Mouse (Mus musculus): Measurements from ENCODE around the gene Taok3. TPM values are rescaled to one million over a fixed set of nuclear protein-coding genes. Genes with fewer than 3 reads are reported as not detected.

Taok3 gene
- polyA plus RNA-seq, 1 experiment: 18.1 TPM

GRCm38 (mm10) chr5:117181921-117182320, 62.0 kb downstream of the Taok3 start:
- DNase-seq (ENCODE audit: low spot score): no peak

- DNase-seq (ENCODE audit: low spot score): no peak
These were observed 62.5 kb downstream of the Taok3 start for GRCm38 (mm10) chr5:117182411-117182810.

- DNase-seq (ENCODE audit: low spot score): no peak
These were observed 64.9 kb downstream of the Taok3 start for GRCm38 (mm10) chr5:117184832-117185231.

DNA sequence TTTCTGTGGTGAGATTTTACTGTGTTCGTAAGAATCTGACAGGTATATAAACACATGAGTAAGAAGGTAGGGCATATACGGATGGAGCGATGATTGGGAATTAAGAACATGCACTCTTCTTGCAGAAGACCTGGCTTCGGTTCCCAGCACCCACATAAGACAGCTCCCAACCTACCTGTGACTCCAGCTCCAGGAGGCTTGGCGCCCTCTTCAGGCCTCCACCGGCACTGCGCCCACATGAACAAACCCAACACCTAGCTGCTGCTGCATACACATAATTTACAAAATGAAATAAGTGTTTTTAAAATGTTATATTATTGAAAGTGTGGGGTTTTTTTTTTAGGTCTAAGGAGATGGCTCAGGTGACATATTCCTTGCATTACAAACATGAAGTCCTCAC, 65.7 kb downstream of the Taok3 start:
- DNase-seq (ENCODE audit: low spot score): no peak

- DNase-seq (ENCODE audit: low spot score): no peak
These were observed 72.1 kb downstream of the Taok3 start for GRCm38 (mm10) chr5:117192061-117192460.

DNA sequence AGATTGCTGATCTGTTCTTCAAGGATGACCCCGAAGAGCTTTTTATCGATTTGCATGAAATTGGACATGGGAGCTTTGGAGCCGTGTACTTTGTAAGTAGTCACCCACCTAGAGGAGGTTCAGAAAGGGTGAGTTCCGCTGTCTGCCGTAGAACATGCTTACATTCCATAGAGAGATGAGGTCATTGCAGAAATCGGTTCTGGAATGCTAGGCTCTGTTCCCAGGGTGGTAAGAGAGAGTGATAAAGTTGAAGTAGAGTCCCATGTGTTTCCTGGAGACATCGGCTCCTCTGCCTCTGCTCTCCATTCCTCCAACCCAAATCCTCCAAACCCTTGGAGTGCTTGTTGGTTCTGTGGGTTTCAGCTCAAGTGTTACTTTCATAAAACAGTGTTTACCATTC, 73.8 kb downstream of the Taok3 start:
- no peak for DNase-seq (ENCODE audit: low spot score)

GRCm38 (mm10) chr5:117194672-117195071, 74.7 kb downstream of the Taok3 start:
- no peak for DNase-seq (ENCODE audit: low spot score)

DNA sequence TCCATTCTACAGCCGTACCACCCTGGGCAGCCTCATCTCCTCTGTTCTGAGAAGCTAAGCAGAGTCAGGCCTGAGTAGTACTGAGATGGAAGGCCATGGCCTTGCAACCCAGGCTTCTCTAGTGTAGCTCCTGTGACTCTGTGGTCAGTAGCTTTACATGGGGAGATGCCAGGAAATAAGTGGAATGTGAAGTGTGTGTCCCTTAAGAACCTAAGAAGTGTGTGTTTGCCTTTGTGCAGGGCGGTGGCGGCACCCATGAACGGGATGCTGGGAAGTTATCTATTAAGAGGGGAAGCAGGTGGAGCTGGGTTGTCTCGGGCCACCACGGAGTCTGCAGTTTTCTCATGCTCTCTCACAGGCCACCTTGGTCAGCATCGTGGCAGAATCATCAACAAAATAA, 76.6 kb downstream of the Taok3 start:
- DNase-seq (ENCODE audit: low spot score): no peak

- DNase-seq (ENCODE audit: low spot score): no peak
These were observed 78.5 kb downstream of the Taok3 start for GRCm38 (mm10) chr5:117198390-117198789.

DNA sequence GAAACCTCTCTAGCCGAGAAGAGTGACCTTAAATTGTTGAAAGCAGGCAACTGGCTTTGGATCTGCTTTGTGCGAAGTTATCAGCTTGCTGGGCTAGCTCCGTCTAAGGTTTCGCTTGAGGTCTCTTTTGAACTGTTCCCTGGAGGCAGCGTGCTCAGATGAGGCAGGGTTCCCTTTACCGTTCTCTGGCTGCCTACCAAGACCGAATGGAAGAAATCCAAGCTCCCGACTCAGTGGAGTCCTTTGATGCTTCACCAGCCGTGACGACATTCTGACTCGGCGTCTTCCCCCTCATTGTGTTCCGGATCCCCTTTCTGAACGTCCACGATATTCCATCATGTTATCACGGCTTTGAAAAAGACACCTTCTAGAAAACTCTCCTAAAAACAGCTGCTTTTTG, 87.4 kb downstream of the Taok3 start:
- DNase-seq (ENCODE audit: low spot score): no peak

DNA sequence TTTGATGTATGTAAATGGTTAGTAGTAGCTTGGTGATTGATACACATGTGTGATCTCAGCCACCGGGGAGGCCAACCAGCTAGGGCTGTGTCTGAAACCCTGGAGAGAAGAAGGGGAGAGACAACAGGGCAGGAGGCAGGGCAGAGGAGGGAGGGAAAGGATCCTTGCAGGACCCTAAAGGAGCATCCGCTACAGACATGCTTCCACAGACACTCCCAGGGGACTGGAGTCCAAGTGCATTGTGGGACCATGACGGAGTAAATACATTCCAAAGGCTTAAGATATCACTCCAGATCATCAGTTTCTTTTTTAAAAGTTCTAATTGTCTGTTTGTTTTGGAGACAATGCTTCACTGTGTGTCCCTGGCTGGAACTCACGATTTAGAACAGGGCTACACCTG, 94.1 kb downstream of the Taok3 start:
- no peak for DNase-seq (ENCODE audit: low spot score)

GRCm38 (mm10) chr5:117231059-117231458, 111.1 kb downstream of the Taok3 start:
- no peak for DNase-seq (ENCODE audit: low spot score)

DNA sequence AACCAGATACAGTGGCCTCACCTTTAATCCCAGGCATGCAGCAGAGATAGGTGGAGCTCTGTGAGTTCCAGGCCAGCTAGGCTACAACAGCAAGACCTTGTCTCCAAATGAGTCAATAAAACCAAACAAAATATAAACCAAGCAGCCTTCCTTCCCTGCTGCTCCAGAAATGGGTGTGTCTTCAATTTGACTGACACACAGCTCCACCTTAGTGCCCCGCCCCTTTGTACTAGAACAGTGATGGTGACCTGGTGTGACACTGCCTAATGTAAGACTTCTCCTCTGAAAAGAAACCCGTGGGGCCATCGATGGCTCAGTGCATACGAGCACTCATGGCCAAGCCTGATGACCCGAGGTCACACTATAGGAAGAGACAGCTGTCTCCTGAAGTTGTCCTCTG, 116.6 kb downstream of the Taok3 start:
- no peak for DNase-seq (ENCODE audit: low spot score)

GRCm38 (mm10) chr5:117239106-117239505, 119.2 kb downstream of the Taok3 start:
- no peak for DNase-seq (ENCODE audit: low spot score)

- no peak for DNase-seq (ENCODE audit: low spot score)
These were observed 120.4 kb downstream of the Taok3 start for GRCm38 (mm10) chr5:117240321-117240731.

GRCm38 (mm10) chr5:117240761-117241322, 120.9 kb downstream of the Taok3 start:
- no peak for DNase-seq (ENCODE audit: low spot score)

- DNase-seq (ENCODE audit: low spot score): no peak
These were observed 122.1 kb downstream of the Taok3 start for GRCm38 (mm10) chr5:117241935-117242531.

- no peak for DNase-seq (ENCODE audit: low spot score)
These were observed 122.9 kb downstream of the Taok3 start for GRCm38 (mm10) chr5:117242671-117243478.

DNA sequence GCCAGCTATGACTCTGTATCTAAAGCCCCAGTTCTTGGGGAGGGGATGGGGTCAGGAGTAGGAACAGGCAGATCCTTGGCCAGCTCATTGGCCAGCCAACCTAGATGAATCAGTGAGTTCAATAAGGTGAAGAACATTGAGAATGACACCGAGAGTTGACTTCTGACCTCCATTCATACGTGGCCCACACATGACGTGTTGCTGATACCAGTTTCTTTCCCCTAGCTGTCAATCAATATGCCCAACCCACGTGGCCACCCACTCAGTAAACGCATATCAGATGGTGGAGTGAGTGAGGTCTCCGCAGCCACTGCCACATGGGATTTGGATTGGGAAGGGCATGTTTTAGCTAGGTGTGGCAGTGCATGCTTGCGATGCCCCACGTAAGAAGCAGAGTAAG, 125.2 kb downstream of the Taok3 start:
- DNase-seq (ENCODE audit: low spot score): no peak

DNA sequence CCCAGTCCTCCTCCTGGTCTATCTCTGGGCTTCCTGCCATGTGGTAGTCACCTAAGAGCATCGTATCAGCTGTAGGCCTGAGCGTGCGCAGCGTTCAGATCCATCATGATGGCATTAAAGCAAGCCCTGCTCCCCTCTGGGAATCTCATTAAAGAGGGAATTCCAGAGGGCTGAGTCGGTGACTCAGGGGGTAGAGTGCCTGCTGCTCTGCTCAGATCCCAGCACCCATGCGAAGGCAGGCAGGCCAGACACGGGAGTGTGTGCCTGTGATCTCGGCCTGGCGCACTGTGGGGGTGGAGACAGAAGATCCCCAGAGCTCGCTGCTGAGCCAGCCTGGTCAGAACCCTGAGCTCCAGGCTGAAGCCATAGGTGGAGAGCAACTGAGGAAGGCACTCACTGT, 128.4 kb downstream of the Taok3 start:
- no peak for DNase-seq (ENCODE audit: low spot score)

DNA sequence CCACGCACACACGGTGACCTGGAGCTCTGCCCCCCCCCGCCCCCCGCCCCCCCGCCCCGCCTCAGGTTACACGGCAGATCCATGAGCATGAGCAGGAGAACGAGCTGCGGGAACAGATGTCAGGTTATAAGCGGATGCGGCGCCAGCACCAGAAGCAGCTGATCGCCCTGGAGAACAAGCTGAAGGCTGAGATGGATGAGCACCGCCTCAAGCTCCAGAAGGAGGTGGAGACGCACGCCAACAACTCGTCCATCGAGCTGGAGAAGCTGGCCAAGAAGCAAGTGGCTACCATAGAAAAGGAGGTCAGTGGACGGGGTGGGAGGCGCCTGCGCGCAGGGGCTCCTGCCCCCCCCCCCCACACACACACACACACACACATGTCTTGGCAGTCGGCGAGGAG, 130.9 kb downstream of the Taok3 start:
- DNase-seq (ENCODE audit: low spot score): no peak

DNA sequence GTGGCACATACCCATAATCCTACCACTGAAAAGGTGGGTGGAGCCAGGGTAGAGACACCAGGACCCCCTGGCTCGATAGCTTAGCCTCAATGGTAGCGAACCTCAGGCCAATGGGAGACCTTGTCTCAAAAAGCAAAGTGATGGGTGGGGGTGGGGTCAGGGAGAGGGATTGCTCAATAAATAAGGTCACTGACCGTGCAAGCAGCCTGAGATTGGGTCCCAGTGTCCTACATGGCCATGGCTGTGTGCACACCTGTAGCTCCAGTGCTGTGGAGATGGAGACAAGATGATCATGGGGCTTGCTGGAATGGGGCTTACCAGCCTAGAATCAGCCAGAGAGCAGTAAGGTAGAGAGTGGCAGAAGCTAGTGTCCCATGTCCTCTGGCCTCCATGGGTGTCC, 131.8 kb downstream of the Taok3 start:
- DNase-seq (ENCODE audit: low spot score): no peak

DNA sequence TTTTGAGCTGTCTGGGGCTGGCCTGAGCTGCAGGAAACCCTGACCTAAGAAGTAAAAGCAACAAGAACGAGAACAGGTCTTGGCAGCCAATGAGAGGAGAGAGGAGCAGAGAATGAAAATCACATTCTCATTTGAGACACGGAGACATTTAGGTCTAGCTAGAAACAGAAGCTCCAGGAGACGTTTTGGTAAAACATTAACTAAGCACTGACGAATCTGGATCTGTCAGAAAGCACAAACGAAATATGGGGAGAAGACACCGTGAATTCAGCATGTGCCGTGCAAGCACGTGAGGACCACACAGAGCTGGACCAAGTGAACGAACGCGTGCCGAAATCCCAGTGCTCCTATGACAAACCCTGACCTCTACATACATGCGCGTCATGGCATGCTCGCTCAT, 138.3 kb downstream of the Taok3 start:
- no peak for DNase-seq (ENCODE audit: low spot score)
